Mouse (Mus musculus): Measurements from ENCODE around the gene Fbxo36. TPM values are rescaled to one million over a fixed set of nuclear protein-coding genes. Genes with fewer than 3 reads are reported as not detected.

The Fbxo36 gene
- polyA plus RNA-seq, 1 experiment = 201 TPM

GRCm38 (mm10) chr1:84848335-84848734 is 8.7 kb downstream of the Fbxo36 start:
- TF ChIP-seq CTCF (IDR thresholded peaks at IDR 0.05; ENCODE audit: control insufficient read depth, insufficient read depth, insufficient replicate concordance, low read depth, low read length) (no peak), POLR2A (IDR thresholded peaks at IDR 0.05; ENCODE audit: control insufficient read depth, low read depth, low read length) (no peak)
- Histone ChIP-seq H3K4me3 (ENCODE audit: control insufficient read depth, low read depth, low read length) (no peak overlapping the region), H3K36me3 (ENCODE audit: control insufficient read depth, insufficient read depth, low read length) (no peaks in the 10 kb centered on the region), H3K4me1 (ENCODE audit: control insufficient read depth, insufficient read depth, low read length) (no peaks in the 10 kb centered on the region), H3K27ac (ENCODE audit: control insufficient read depth, insufficient read depth, low read depth, low read length) (no peak overlapping the region), H3K27me3 (ENCODE audit: control insufficient read depth, insufficient read depth, low read length) (no peaks in the 10 kb centered on the region)

GRCm38 (mm10) chr1:84848801-84849455 is 9.3 kb downstream of the Fbxo36 start:
- Histone ChIP-seq H3K27me3 (ENCODE audit: control insufficient read depth, insufficient read depth, low read length) (no peaks in the 10 kb centered on the region), H3K4me1 (ENCODE audit: control insufficient read depth, insufficient read depth, low read length) (no peaks in the 10 kb centered on the region), H3K27ac (ENCODE audit: control insufficient read depth, insufficient read depth, low read depth, low read length) (no peak overlapping the region), H3K4me3 (ENCODE audit: control insufficient read depth, low read depth, low read length) (no peak overlapping the region), H3K36me3 (ENCODE audit: control insufficient read depth, insufficient read depth, low read length) (no peaks in the 10 kb centered on the region)
- TF ChIP-seq CTCF (IDR thresholded peaks at IDR 0.05; ENCODE audit: control insufficient read depth, insufficient read depth, insufficient replicate concordance, low read depth, low read length) = no peak
- TF ChIP-seq POLR2A (IDR thresholded peaks at IDR 0.05; ENCODE audit: control insufficient read depth, low read depth, low read length) = no peak

- TF ChIP-seq POLR2A (IDR thresholded peaks at IDR 0.05; ENCODE audit: control insufficient read depth, low read depth, low read length) (no peak), CTCF (IDR thresholded peaks at IDR 0.05; ENCODE audit: control insufficient read depth, insufficient read depth, insufficient replicate concordance, low read depth, low read length) (no peak)
- Histone ChIP-seq H3K36me3 (ENCODE audit: control insufficient read depth, insufficient read depth, low read length) (no peaks in the 10 kb centered on the region), H3K4me1 (ENCODE audit: control insufficient read depth, insufficient read depth, low read length) (no peaks in the 10 kb centered on the region), H3K27ac (ENCODE audit: control insufficient read depth, insufficient read depth, low read depth, low read length) (no peak overlapping the region), H3K4me3 (ENCODE audit: control insufficient read depth, low read depth, low read length) (no peak overlapping the region), H3K27me3 (ENCODE audit: control insufficient read depth, insufficient read depth, low read length) (no peaks in the 10 kb centered on the region)
Measured at GRCm38 (mm10) chr1:84849804-84850203, 10.2 kb downstream of the Fbxo36 start.

- Histone ChIP-seq H3K27ac (ENCODE audit: control insufficient read depth, insufficient read depth, low read depth, low read length) (no peak overlapping the region), H3K27me3 (ENCODE audit: control insufficient read depth, insufficient read depth, low read length) (no peaks in the 10 kb centered on the region), H3K4me3 (ENCODE audit: control insufficient read depth, low read depth, low read length) (no peak overlapping the region), H3K4me1 (ENCODE audit: control insufficient read depth, insufficient read depth, low read length) (no peaks in the 10 kb centered on the region), H3K36me3 (ENCODE audit: control insufficient read depth, insufficient read depth, low read length) (no peaks in the 10 kb centered on the region)
- TF ChIP-seq POLR2A (IDR thresholded peaks at IDR 0.05; ENCODE audit: control insufficient read depth, low read depth, low read length) (no peak), CTCF (IDR thresholded peaks at IDR 0.05; ENCODE audit: control insufficient read depth, insufficient read depth, insufficient replicate concordance, low read depth, low read length) (no peak)
Measured at GRCm38 (mm10) chr1:84850471-84850870, 10.8 kb downstream of the Fbxo36 start.

GRCm38 (mm10) chr1:84851512-84852235 is 12.0 kb downstream of the Fbxo36 start:
- no peak for TF ChIP-seq CTCF (IDR thresholded peaks at IDR 0.05; ENCODE audit: control insufficient read depth, insufficient read depth, insufficient replicate concordance, low read depth, low read length)
- no peak for TF ChIP-seq POLR2A (IDR thresholded peaks at IDR 0.05; ENCODE audit: control insufficient read depth, low read depth, low read length)
- Histone ChIP-seq H3K27me3 (ENCODE audit: control insufficient read depth, insufficient read depth, low read length) (no peaks in the 10 kb centered on the region), H3K27ac (ENCODE audit: control insufficient read depth, insufficient read depth, low read depth, low read length) (no peak overlapping the region), H3K4me1 (ENCODE audit: control insufficient read depth, insufficient read depth, low read length) (no peaks in the 10 kb centered on the region), H3K36me3 (ENCODE audit: control insufficient read depth, insufficient read depth, low read length) (no peaks in the 10 kb centered on the region), H3K4me3 (ENCODE audit: control insufficient read depth, low read depth, low read length) (no peak overlapping the region)

GRCm38 (mm10) chr1:84853721-84854120 is 14.1 kb downstream of the Fbxo36 start:
- Histone ChIP-seq H3K36me3 (ENCODE audit: control insufficient read depth, insufficient read depth, low read length) (no peaks in the 10 kb centered on the region), H3K27me3 (ENCODE audit: control insufficient read depth, insufficient read depth, low read length) (no peaks in the 10 kb centered on the region), H3K27ac (ENCODE audit: control insufficient read depth, insufficient read depth, low read depth, low read length) (no peak overlapping the region), H3K4me3 (ENCODE audit: control insufficient read depth, low read depth, low read length) (no peak overlapping the region), H3K4me1 (ENCODE audit: control insufficient read depth, insufficient read depth, low read length) (no peaks in the 10 kb centered on the region)
- TF ChIP-seq CTCF (IDR thresholded peaks at IDR 0.05; ENCODE audit: control insufficient read depth, insufficient read depth, insufficient replicate concordance, low read depth, low read length) = no peak
- TF ChIP-seq POLR2A (IDR thresholded peaks at IDR 0.05; ENCODE audit: control insufficient read depth, low read depth, low read length) = no peak

- Histone ChIP-seq H3K36me3 (ENCODE audit: control insufficient read depth, insufficient read depth, low read length) (no peaks in the 10 kb centered on the region), H3K4me3 (ENCODE audit: control insufficient read depth, low read depth, low read length) (no peak overlapping the region), H3K27ac (ENCODE audit: control insufficient read depth, insufficient read depth, low read depth, low read length) (no peak overlapping the region; the same call in 1 of the 2 replicates), H3K27me3 (ENCODE audit: control insufficient read depth, insufficient read depth, low read length) (no peaks in the 10 kb centered on the region), H3K4me1 (ENCODE audit: control insufficient read depth, insufficient read depth, low read length) (no peaks in the 10 kb centered on the region)
- TF ChIP-seq CTCF (IDR thresholded peaks at IDR 0.05; ENCODE audit: control insufficient read depth, insufficient read depth, insufficient replicate concordance, low read depth, low read length) = no peak
- TF ChIP-seq POLR2A (IDR thresholded peaks at IDR 0.05; ENCODE audit: control insufficient read depth, low read depth, low read length) = no peak
Measured at GRCm38 (mm10) chr1:84854966-84855365, 15.3 kb downstream of the Fbxo36 start.
